Mouse (Mus musculus) MEL (cell line): ENCODE results near the gene Msh3. TPM values are rescaled to one million over a fixed set of nuclear protein-coding genes. Genes with fewer than 3 reads are reported as not detected.

Experiments
- DNase-seq: peaks from one replicate; pipeline ENCODE4 v3.0.0; 2011; ENCODE audit warnings: low read depth, low spot score
- H3K27ac ChIP-seq: 2 replicates; pipeline ENCODE4 v1.5.1; 2012; ENCODE audit warnings: low read depth, mild to moderate bottlenecking, control low read depth, low read length, moderate library complexity; ENCODE audit not compliant: control insufficient read depth
- H3K27me3 ChIP-seq, 2 experiments: fragments of 150-350 bp in 1 of 2; sonication (generic) in 1 of 2; 2 replicates each; pipeline ENCODE4 v1.6.1; 2012; ENCODE audit warnings: low read length in 2 of 2, mild to moderate bottlenecking in 2 of 2, improper control_type of control experiment in 1 of 2, moderate library complexity in 1 of 2; ENCODE audit not compliant: insufficient read depth in 2 of 2, control insufficient read depth in 1 of 2
- H3K36me3 ChIP-seq, 2 experiments: 2 replicates each; pipeline ENCODE4 v1.6.1; 2012 to 2014; ENCODE audit warnings: low read length in 2 of 2, improper control_type of control experiment in 1 of 2, inconsistent platforms in 1 of 2, mild to moderate bottlenecking in 1 of 2; ENCODE audit not compliant: insufficient read depth in 2 of 2, control insufficient read depth in 1 of 2
- H3K4me1 ChIP-seq, 2 experiments: fragments of 150-350 bp in 1 of 2; sonication (generic) in 1 of 2; 2 replicates each; pipeline ENCODE4 v1.6.1; 2012; ENCODE audit warnings: low read length in 2 of 2, improper control_type of control experiment in 1 of 2, mild to moderate bottlenecking in 1 of 2; ENCODE audit not compliant: insufficient read depth in 2 of 2, control insufficient read depth in 1 of 2
- H3K4me3 ChIP-seq, 2 experiments: fragments of 150-350 bp in 1 of 2; sonication (generic) in 1 of 2; 2 replicates each; pipeline ENCODE4 v1.5.1; 2012; ENCODE audit warnings: low read depth in 2 of 2, low read length in 2 of 2, mild to moderate bottlenecking in 2 of 2, moderate library complexity in 2 of 2, control low read depth in 1 of 2, improper control_type of control experiment in 1 of 2; ENCODE audit not compliant: control insufficient read depth in 1 of 2, insufficient read depth in 1 of 2
- H3K79me2 ChIP-seq: 2 replicates; pipeline ENCODE4 v1.6.1; 2012; ENCODE audit warnings: mild to moderate bottlenecking, low read length, moderate library complexity; ENCODE audit not compliant: control insufficient read depth, poor library complexity, insufficient read depth
- H3K9ac ChIP-seq: 2 replicates; pipeline ENCODE4 v1.6.1; 2012; ENCODE audit warnings: low read depth, mild to moderate bottlenecking, control low read depth, low read length, moderate library complexity; ENCODE audit not compliant: control insufficient read depth, poor library complexity, severe bottlenecking
- H3K9me3 ChIP-seq: fragments of 150-350 bp; sonication (generic); replicated peaks from 2 replicates; pipeline ENCODE4 v1.6.1; 2012; ENCODE audit warnings: mild to moderate bottlenecking, low read length, improper control_type of control experiment, moderate library complexity; ENCODE audit not compliant: insufficient read depth
- E2F4 ChIP-seq: IDR thresholded peaks from 2 replicates; pipeline ENCODE4 v1.6.1; 2011; ENCODE audit warnings: low read depth, low read length, improper control_type of control experiment, borderline replicate concordance
- ELF1 ChIP-seq: IDR thresholded peaks from 2 replicates; pipeline ENCODE4 v1.6.1; 2014; ENCODE audit warnings: low read depth, mild to moderate bottlenecking, inconsistent platforms, low read length, improper control_type of control experiment, moderate library complexity
- HCFC1 ChIP-seq: IDR thresholded peaks from 2 replicates; pipeline ENCODE4 v1.6.1; 2012; ENCODE audit warnings: low read depth, mild to moderate bottlenecking, inconsistent platforms, low read length, improper control_type of control experiment, moderate library complexity
- JUND ChIP-seq: IDR thresholded peaks from 2 replicates; pipeline ENCODE4 v1.6.1; 2011; ENCODE audit warnings: low read depth, mild to moderate bottlenecking, improper control_type of control experiment, low read length
- MAFK ChIP-seq: IDR thresholded peaks from 2 replicates; pipeline ENCODE4 v1.6.1; 2011; ENCODE audit warnings: low read depth, mild to moderate bottlenecking, low read length, improper control_type of control experiment, borderline replicate concordance
- MEF2A ChIP-seq: IDR thresholded peaks from 2 replicates; pipeline ENCODE4 v1.6.1; 2014; ENCODE audit warnings: low read depth, mild to moderate bottlenecking, inconsistent platforms, low read length, improper control_type of control experiment; ENCODE audit not compliant: poor library complexity, insufficient replicate concordance, severe bottlenecking; ENCODE audit errors: extremely low read depth
- MXI1 ChIP-seq: IDR thresholded peaks from 2 replicates; pipeline ENCODE4 v1.6.1; 2011; ENCODE audit warnings: mild to moderate bottlenecking, low read depth, low read length, improper control_type of control experiment
- MYC ChIP-seq: IDR thresholded peaks from 2 replicates; pipeline ENCODE4 v1.6.1; 2011; ENCODE audit warnings: low read depth, mild to moderate bottlenecking, low read length, improper control_type of control experiment, moderate library complexity
- NELFE ChIP-seq: IDR thresholded peaks from 2 replicates; pipeline ENCODE4 v1.6.1; 2011; ENCODE audit warnings: low read depth, low read length, improper control_type of control experiment
- POLR2A ChIP-seq, 2 experiments: IDR thresholded peaks; 2 replicates each; pipeline ENCODE4 v1.6.1; 2011 to 2012; ENCODE audit warnings: low read length in 2 of 2, mild to moderate bottlenecking in 2 of 2, control low read depth in 1 of 2, improper control_type of control experiment in 1 of 2, low read depth in 1 of 2, moderate library complexity in 1 of 2; ENCODE audit not compliant: control insufficient read depth in 1 of 2, insufficient read depth in 1 of 2, poor library complexity in 1 of 2
- RAD21 ChIP-seq: IDR thresholded peaks from 2 replicates; pipeline ENCODE4 v1.6.1; 2011; ENCODE audit warnings: mild to moderate bottlenecking, low read depth, low read length, improper control_type of control experiment
- RCOR1 ChIP-seq: IDR thresholded peaks from 2 replicates; pipeline ENCODE4 v1.6.1; 2012; ENCODE audit warnings: low read depth, mild to moderate bottlenecking, inconsistent platforms, low read length, improper control_type of control experiment
- SMC3 ChIP-seq: IDR thresholded peaks from 2 replicates; pipeline ENCODE4 v1.6.1; 2011; ENCODE audit warnings: low read depth, low read length, improper control_type of control experiment
- TAL1 ChIP-seq: IDR thresholded peaks from 2 replicates; pipeline ENCODE4 v1.6.1; 2012; ENCODE audit warnings: mild to moderate bottlenecking, inconsistent platforms, low read length, moderate library complexity, mixed read lengths
- TCF12 ChIP-seq: IDR thresholded peaks from 2 replicates; pipeline ENCODE4 v1.6.1; 2014; ENCODE audit warnings: low read depth, mild to moderate bottlenecking, inconsistent platforms, low read length, improper control_type of control experiment, moderate library complexity
- USF1 ChIP-seq: IDR thresholded peaks from 2 replicates; pipeline ENCODE4 v1.6.1; 2014; ENCODE audit warnings: low read depth, mild to moderate bottlenecking, inconsistent platforms, low read length, improper control_type of control experiment, moderate library complexity
- USF2 ChIP-seq, 2 experiments: IDR thresholded peaks; 2 replicates each; pipeline ENCODE4 v1.6.1; 2011 to 2012; ENCODE audit warnings: improper control_type of control experiment in 2 of 2, low read length in 2 of 2, borderline replicate concordance in 1 of 2, inconsistent platforms in 1 of 2, low read depth in 1 of 2, mild to moderate bottlenecking in 1 of 2; ENCODE audit not compliant: insufficient read depth in 1 of 2
- ZC3H11A ChIP-seq: IDR thresholded peaks from 2 replicates; pipeline ENCODE4 v1.6.1; 2012; ENCODE audit warnings: low read depth, mild to moderate bottlenecking, inconsistent platforms, low read length, improper control_type of control experiment
- ZKSCAN1 ChIP-seq: IDR thresholded peaks from 2 replicates; pipeline ENCODE4 v1.6.1; 2012; ENCODE audit warnings: low read depth, mild to moderate bottlenecking, inconsistent platforms, low read length, improper control_type of control experiment, moderate library complexity
- ZMIZ1 ChIP-seq: IDR thresholded peaks from 2 replicates; pipeline ENCODE4 v1.6.1; 2012; ENCODE audit warnings: low read depth, mild to moderate bottlenecking, inconsistent platforms, low read length, improper control_type of control experiment, moderate library complexity
- ZNF384 ChIP-seq: IDR thresholded peaks from 2 replicates; pipeline ENCODE4 v1.6.1; 2012; ENCODE audit warnings: low read depth, mild to moderate bottlenecking, inconsistent platforms, low read length, improper control_type of control experiment
- polyA plus RNA-seq, 2 experiments: library from polyadenylated mRNA; stranded (reverse) in 1 of 2; unstranded in 1 of 2; fragments of >175 nt in 1 of 2; fragments of >200 nt in 1 of 2; gene quantifications; 2 replicates each; pipeline versions ENCODE4 v1.2.1 to v1.2.4; 2012; ENCODE audit warnings: low replicate concordance in 2 of 2, low read depth in 1 of 2; ENCODE audit not compliant: insufficient read length in 2 of 2, insufficient read depth in 1 of 2, missing spikeins in 1 of 2
- total RNA-seq: library from RNA; depleted of rRNA; stranded (reverse); fragments of 300-350 nt; gene quantifications from 2 replicates; pipeline ENCODE4 v1.2.3, GENCODE M21; 2012

Msh3 gene
- total and polyA plus RNA-seq, 3 experiments = 14.4 to 17.7 TPM; not detected in 1

DNA sequence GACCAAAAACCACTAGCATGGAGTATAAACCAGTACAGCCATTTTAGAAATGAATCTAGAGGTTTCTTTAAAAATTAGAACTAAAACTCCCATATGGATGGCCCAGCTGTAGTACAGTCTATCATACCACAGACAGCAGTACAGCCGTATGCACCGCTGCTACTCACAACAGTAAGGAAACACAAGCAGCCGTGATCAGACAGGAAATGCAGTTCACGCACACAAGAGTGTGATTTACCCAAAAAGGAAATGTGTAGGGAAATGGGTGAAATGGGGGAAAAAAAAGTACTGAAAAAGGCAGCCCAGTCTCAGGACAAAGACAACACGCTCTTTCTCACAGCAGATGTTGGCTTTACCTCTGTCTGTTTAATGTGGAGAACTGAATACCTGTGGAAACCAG, 60.9 kb downstream of the Msh3 start:
- Histone ChIP-seq H3K4me3 (no peak overlapping the region), H3K9ac (no peak overlapping the region), H3K9me3 (no peaks in the 10 kb centered on the region), H3K4me1 (no peaks in the 10 kb centered on the region), H3K27me3 (no peaks in the 10 kb centered on the region), H3K79me2 (no peaks in the 10 kb centered on the region)
- no peak for TF ChIP-seq POLR2A (IDR thresholded peaks at IDR 0.05; ENCODE audit: control insufficient read depth in 1 of 2, insufficient read depth in 1 of 2, low read depth in 1 of 2, low read length in 2 of 2, poor library complexity in 1 of 2)
- no peak for TF ChIP-seq MEF2A
- no peak for TF ChIP-seq ZC3H11A
- no peak for TF ChIP-seq ZMIZ1
- no peak for TF ChIP-seq MYC
- TF ChIP-seq RAD21 = no peak
- no peak for TF ChIP-seq HCFC1
- TF ChIP-seq ELF1 = no peak
- TF ChIP-seq MAFK = no peak
- TF ChIP-seq MXI1 = no peak
- TF ChIP-seq, all 39 proteins: peak for 0
- H3K36me3 ChIP-seq = no peaks in the 10 kb centered on the region; a peak in 2 of 4 replicates
- no peak overlapping the region for H3K27ac ChIP-seq
- DNase-seq = no peak

DNA sequence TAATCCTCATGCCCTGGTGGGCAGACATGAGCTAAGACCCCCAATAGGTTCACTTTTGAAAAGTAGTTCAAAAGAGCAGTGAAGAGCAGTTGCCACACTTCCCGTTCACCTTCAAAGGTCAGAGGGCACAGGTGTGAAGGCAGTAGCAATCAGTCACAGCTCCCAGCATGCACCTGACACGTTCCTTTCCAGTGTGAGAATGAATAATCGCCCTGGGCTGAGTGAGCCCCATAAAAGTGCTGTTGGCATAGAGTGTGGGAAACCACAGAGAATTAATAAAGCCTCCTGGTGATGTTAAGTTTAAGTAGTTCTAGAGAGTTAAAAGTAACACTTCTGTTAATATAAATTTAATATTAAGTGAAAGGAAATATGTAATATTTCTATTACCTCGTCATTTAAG, 63.2 kb downstream of the Msh3 start:
- Histone ChIP-seq H3K27ac (no peak overlapping the region), H3K4me3 (no peak overlapping the region), H3K4me1 (no peaks in the 10 kb centered on the region), H3K79me2 (no peaks in the 10 kb centered on the region), H3K9me3 (no peaks in the 10 kb centered on the region), H3K36me3 (no peaks in the 10 kb centered on the region), H3K9ac (no peak overlapping the region), H3K27me3 (no peaks in the 10 kb centered on the region)
- DNase-seq = no peak
- no peak for TF ChIP-seq SMC3
- no peak for TF ChIP-seq RAD21
- TF ChIP-seq E2F4 = no peak
- TF ChIP-seq TCF12 = no peak
- TF ChIP-seq USF2 (IDR thresholded peaks at IDR 0.05; ENCODE audit: borderline replicate concordance in 1 of 2, insufficient read depth in 1 of 2, low read depth in 1 of 2, low read length in 2 of 2) = no peak
- TF ChIP-seq ZMIZ1 = no peak
- no peak for TF ChIP-seq ZNF384
- TF ChIP-seq ZC3H11A = no peak
- TF ChIP-seq JUND = no peak
- no peak for TF ChIP-seq RCOR1
- no peak for TF ChIP-seq NELFE
- TF ChIP-seq ZKSCAN1 = no peak
- TF ChIP-seq ELF1 = no peak
- TF ChIP-seq TAL1 = no peak
- TF ChIP-seq USF1 = no peak
- no peak for TF ChIP-seq HCFC1
